Comparison of ENCODE assay signal across 10 mouse cellular contexts in genomic region chr10:117630176-117630575, GRCm38 (mm10). TPM values are rescaled to one million over a fixed set of nuclear protein-coding genes. Genes with fewer than 3 reads are reported as not detected.
DNase-seq lines count a peak whose midpoint lies in the region; ATAC-seq lines count a peak whose summit lies in the region.
"Had no signal": no experiment of that assay in that cellular context is flagged by ENCODE, and none has a peak within 500 bp of the region (broad histone marks: within the 10 kb centered on the region; RNA-seq: fewer than 3 reads in every experiment).

No protein-coding gene starts in this region.

- H3K27me3 ChIP-seq in kidney, embryonic 14.5 days (ENCODE audit: control insufficient read depth, insufficient read depth, low read length) = peaks cover 12% of the 10 kb centered on the region; the same call in 1 of the 2 replicates
- H3K27me3 ChIP-seq in forebrain, embryonic 14.5 days (replicated peaks; ENCODE audit: control insufficient read depth, insufficient read depth, low read length) = peaks cover 43% of the 10 kb centered on the region
- peaks cover 52% of the 10 kb centered on the region for H3K27me3 ChIP-seq in liver, embryonic 13.5 days

- DNase-seq in kidney, postnatal 14 days = no peak
- DNase-seq in Muller cell, postnatal 12 days (ENCODE audit: inconsistent ontology term) = peak; percentile 8
- no peak for DNase-seq in forebrain, embryonic 14.5 days (ENCODE audit: low spot score)
- DNase-seq in liver, embryonic 13.5 days = no peak
- DNase-seq in right cerebral cortex, postnatal 4 days = no peak
- DNase-seq in frontal cortex, postnatal 14 days (ENCODE audit: low spot score in 2 of 2) = no peak

- H3K9me3 ChIP-seq in kidney, embryonic 14.5 days (ENCODE audit: control insufficient read depth, low read length) = no peaks in the 10 kb centered on the region
- no peaks in the 10 kb centered on the region for H3K9me3 ChIP-seq in forebrain, embryonic 14.5 days (replicated peaks; ENCODE audit: control insufficient read depth, low read length)
- no peaks in the 10 kb centered on the region for H3K9me3 ChIP-seq in liver, embryonic 13.5 days (replicated peaks)

- no peak overlapping the region for H3K27ac ChIP-seq in kidney, embryonic 14.5 days (ENCODE audit: low read depth, low read length)
- no peak overlapping the region for H3K27ac ChIP-seq in forebrain, embryonic 14.5 days (ENCODE audit: low read depth, low read length)
- no peak overlapping the region for H3K27ac ChIP-seq in liver, embryonic 13.5 days
- H3K27ac ChIP-seq: macrophage had no signal

- no peak overlapping the region for H3K9ac ChIP-seq in kidney, embryonic 14.5 days (ENCODE audit: low read depth, low read length)
- no peak overlapping the region for H3K9ac ChIP-seq in forebrain, embryonic 14.5 days (ENCODE audit: low read length)
- 0 out of 2 replicates have a peak overlapping the region, but pooled peaks have one; percentile 41 for H3K9ac ChIP-seq in liver, embryonic 13.5 days

- 25% methylated on average over 8 of the region's 8 CpGs for WGBS in kidney, embryonic 14.5 days
- 30% methylated on average over 8 of the region's 8 CpGs for WGBS in forebrain, embryonic 14.5 days
- 18% methylated on average over 8 of the region's 8 CpGs for WGBS in liver, embryonic 13.5 days (ENCODE audit: insufficient replicate concordance)

- peaks cover 13% of the 10 kb centered on the region; the same call in 1 of the 2 replicates for H3K4me1 ChIP-seq in kidney, embryonic 14.5 days (ENCODE audit: control insufficient read depth, insufficient read depth, low read length)
- H3K4me1 ChIP-seq in forebrain, embryonic 14.5 days (ENCODE audit: control insufficient read depth, insufficient read depth, low read length) = peaks cover 5% of the 10 kb centered on the region
- peaks cover 9% of the 10 kb centered on the region for H3K4me1 ChIP-seq in liver, embryonic 13.5 days (replicated peaks)

- ATAC-seq in kidney, embryonic 14.5 days (ENCODE audit: low FRiP score, low TSS enrichment) = no peak
- ATAC-seq in forebrain, embryonic 14.5 days = no peak
- no peak for ATAC-seq in liver, embryonic 13.5 days (ENCODE audit: low read depth)
- no peak for ATAC-seq in cerebellum, adult (ENCODE audit: insufficient number of reproducible peaks, low FRiP score, low TSS enrichment)

- H3K36me3 ChIP-seq in kidney, embryonic 14.5 days (ENCODE audit: control insufficient read depth, insufficient read depth, low read length) = no peaks in the 10 kb centered on the region
- no peaks in the 10 kb centered on the region for H3K36me3 ChIP-seq in forebrain, embryonic 14.5 days (ENCODE audit: control insufficient read depth, insufficient read depth, low read length)
- H3K36me3 ChIP-seq in liver, embryonic 13.5 days = no peaks in the 10 kb centered on the region

- peak overlapping the region; percentile 93 for H3K4me2 ChIP-seq in kidney, embryonic 14.5 days (replicated peaks; ENCODE audit: low read depth, low read length)
- peak overlapping the region; percentile 94; the same call in 1 of the 2 replicates for H3K4me2 ChIP-seq in forebrain, embryonic 14.5 days (ENCODE audit: low read length)
- H3K4me2 ChIP-seq in liver, embryonic 13.5 days = peak overlapping the region; percentile 69

- peak overlapping the region; percentile 65 for H3K4me3 ChIP-seq in kidney, embryonic 14.5 days (ENCODE audit: low read length)
- H3K4me3 ChIP-seq in forebrain, embryonic 14.5 days (ENCODE audit: low read depth, low read length) = no peak overlapping the region
- H3K4me3 ChIP-seq in liver, embryonic 13.5 days (replicated peaks) = peak overlapping the region; percentile 58

RNA-seq across cellular contexts. Expression of gene Cpm, which starts 0.9 kb away (rescaled TPM):
- 21.8 and 28.9 TPM in 2 replicates for polyA plus RNA-seq in kidney, embryonic 14.5 days (2014; fragmentation: Nextera tagmentation; extraction: Ambion mirVana)
- polyA plus RNA-seq in forebrain, embryonic 14.5 days (2014; fragmentation: Nextera tagmentation; extraction: Ambion mirVana) = 5.1 and 6.1 TPM in 2 replicates
- 19.3 and 27.8 TPM in 2 replicates for polyA plus RNA-seq in liver, embryonic 13.5 days (2015; fragmentation: Nextera tagmentation; extraction: Ambion mirVana)
- polyA plus RNA-seq: erythroblast, embryonic 14.5 days had no signal
